Mouse (Mus musculus): ENCODE results near the gene Tenm4.

Tenm4 gene

DNA sequence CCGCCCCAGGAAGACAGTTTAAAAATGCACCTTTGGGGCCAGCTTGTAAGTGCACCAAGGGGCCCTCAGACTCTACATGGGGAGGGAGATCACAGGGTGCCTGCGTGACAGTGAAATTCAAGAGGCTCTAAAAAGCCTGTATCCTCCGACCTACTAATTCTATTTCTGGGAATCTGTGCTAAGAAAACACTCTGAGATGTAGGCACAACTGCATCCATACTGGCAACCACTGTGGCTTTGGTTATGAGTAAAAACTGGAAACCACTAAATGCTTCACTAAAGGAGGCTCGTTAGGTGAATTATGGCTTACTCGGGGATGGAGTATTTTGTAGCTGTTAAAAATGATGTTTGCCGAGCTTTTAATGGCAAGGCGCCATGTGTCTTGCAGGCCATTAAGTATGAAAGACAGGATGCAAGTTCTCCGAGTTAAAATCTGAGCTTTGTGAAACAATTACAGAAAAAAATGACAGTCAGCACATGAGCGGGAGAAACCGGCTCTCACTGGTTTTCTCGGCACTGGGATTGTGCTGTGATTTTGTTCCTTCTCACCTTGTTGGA, 238.4 kb downstream of the Tenm4 start:
- no peak for DNase-seq (ENCODE audit: low spot score)

DNA sequence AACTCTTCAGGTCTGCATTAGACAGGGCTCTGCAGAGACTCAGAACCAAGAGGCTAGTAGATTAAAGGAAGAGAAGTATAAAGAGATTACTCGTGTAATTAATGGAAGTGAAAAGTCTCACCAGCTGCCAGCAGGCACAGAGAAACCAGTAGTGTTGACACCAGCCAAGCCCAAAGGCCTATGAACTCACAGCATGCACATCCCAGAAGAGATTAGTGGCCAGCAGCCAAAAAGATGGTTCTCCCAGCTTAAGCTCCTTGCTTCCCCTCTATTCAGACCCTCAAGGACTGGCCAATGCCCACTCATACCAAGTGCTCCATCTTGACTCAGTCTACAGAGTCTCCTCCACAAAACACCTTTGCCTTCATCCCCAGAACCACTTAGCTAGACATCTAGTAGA, 242.8 kb downstream of the Tenm4 start:
- no peak for DNase-seq (ENCODE audit: low spot score)

DNA sequence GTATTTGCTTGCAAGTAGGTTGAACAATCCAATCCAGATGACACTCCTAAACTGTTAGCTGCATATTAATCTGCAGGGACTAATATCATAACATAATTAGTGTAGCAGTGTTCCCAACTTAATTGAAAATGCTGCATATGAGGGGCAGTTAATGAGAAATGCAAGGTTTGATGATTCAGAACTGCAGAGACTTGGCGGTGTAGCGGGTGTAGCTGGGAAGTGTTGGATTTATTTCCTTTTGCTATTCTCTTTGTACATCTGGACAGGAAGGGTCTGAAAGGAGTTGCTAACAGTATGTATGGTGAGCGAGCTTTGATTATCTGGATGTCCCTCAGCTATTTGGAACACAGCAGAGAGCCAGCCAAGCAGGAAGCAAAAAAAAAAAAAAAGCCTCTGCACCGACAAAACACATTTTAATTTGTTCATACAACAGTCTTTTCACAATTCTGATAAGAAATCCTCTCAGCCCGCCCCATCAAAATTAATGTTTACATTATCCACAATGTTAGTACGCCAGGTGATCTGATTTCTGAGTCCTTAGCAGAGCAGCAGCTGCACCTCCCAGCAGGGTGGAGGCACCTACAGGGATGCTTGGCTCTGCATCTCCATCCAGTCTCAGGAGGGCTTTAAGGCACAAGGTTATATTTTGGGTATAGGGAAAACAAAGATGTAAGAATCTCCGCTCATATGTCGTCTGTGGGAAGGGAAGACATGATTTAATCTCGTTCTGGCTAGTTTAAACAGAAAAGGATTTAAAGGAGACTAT, 243.4 kb downstream of the Tenm4 start:
- DNase-seq (ENCODE audit: low spot score), result no peak

DNA sequence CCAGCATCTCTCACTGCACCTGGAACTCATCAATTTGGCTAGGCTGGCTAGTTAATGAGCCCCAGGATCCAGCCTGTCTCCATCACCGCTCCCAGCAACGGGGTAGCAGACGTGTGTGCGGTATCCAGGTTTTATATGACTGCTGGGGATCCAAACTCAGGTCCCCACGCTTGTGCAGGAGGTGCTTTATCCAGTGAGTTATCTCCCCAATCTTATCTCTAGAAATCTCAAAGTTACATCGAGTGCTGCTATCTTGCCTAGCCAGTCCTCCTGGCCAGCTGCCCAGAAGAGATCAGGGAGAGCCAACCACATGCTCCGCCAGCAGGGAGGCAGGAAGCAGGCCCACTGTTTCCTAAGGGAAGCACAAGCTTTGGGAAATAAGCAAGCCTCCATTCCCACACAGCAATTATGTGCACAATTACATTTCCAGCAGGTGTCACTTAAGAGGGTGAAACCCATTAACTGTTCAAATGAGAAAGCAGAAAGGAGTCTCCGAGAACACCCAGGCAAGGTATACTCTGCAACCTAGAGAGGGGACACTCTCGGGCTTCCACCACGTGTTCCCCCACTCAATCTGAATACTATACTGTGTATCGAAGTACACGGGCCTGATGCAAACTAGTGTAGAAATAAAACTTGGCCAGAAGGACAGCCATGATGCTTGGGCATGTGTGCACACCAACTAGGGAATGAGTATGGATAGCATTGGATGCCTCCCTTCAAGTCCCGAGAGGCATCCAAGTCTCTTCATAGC, 246.4 kb downstream of the Tenm4 start:
- DNase-seq (ENCODE audit: low spot score), result no peak

DNA sequence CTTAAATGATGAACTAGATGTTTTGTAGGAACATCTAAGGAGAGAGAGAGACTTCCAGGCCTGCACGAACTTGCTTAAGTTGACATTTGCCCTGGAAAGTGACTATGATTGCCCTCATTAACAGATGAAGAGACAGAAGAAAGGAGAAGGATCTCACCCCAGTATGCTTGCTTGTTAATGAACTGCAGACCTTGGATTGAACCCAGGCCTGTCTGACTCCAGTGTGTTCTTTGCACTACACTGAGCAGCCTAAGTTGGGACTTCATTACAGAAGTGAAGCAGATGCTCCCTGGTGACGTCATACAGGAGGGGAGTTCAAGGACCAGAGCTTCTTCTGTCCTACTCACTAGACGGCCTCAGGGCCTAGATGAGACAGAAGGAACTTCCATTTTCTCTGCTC, 247.1 kb downstream of the Tenm4 start:
- DNase-seq (ENCODE audit: low spot score), result no peak

DNA sequence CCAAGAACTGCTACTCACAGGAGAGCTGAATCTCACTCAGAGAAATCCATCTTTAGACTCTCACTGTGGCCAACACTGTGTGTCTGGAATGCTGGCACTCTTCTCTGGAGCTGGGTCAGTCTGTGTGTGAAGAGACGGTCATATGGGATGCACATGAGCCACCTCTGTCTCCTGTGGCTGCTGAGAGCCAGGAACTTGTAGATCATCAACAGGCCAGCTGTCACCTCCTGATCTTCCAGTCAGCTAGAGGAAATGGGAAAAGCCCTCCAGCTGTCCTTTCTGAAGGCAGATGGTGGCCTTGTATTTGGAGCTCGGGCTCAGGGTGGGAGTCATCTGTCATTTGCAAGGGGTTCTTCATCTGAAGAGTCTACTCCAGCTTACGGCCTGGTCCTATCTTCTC, 249.0 kb downstream of the Tenm4 start:
- no peak for DNase-seq (ENCODE audit: low spot score)

DNA sequence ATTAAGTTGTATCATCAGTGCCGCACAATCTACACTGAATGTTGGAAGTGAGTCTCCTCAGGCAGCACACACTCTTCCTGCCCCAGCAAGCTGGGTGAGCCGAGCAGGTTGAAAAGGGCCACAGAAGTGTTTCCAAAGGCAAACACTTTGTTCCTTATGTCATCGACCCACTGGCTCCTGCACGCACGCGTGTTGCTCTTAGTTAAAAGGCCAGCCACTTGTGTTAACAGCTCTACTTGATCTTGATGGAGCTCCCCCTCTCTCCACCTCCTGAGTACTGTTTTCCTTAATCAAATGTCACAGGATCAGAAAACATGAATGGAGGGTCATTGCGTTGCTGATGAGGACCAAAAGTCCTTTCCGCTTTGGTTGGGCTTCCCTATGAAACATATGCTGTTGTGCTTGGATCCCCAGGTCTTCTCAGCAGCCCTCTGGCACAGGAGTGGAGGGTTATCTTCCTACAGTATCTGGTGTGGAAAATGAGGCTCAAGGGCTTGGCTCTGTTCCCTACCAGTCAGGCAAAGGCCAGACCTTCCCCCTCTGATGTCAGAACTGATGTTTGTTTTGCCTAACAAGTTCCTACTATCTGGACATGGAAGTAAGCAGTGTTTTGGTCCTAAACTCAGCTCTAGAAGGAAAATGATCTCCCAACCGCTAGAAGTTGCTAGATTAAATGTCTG, 250.0 kb downstream of the Tenm4 start:
- DNase-seq (ENCODE audit: low spot score), result no peak

DNA sequence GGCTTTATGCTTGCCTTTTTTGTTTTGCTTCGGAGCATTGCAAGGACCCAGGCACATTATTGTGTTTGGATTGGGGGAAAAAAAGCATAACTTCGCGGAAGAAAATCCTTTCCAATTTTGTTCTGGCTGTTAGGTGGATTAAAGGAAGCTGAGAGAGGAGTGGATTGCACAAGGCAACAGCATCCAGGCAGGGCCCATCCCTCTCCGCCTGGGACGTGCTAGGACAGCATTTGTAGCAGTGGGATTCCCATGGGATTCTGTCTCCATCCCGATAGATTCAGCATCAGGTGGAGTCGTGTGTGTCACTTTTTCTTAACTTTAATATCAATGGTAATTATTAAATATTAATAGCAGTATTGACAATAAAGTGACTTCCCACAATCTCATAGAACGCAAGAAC, 255.9 kb downstream of the Tenm4 start:
- DNase-seq (ENCODE audit: low spot score), result no peak

DNA sequence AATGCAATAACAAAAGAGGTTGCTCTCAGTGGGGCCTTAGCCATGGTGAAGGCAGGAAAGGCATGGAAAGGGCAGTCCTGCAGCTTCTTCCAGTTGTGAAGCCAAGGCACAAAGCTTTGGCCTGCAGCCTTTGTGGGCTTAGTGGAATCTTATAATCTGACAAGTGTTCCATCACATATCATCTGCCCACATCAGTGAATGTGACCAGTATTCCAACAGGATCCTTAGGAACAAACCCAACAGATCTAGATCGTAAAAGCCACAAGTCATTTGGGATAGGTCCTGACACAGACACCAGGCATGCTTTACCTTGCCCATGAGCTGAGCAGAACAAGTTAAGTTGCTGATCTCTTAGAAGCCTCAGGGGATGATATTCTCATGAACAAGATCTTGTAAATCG, 262.3 kb downstream of the Tenm4 start:
- no peak for DNase-seq (ENCODE audit: low spot score)

DNA sequence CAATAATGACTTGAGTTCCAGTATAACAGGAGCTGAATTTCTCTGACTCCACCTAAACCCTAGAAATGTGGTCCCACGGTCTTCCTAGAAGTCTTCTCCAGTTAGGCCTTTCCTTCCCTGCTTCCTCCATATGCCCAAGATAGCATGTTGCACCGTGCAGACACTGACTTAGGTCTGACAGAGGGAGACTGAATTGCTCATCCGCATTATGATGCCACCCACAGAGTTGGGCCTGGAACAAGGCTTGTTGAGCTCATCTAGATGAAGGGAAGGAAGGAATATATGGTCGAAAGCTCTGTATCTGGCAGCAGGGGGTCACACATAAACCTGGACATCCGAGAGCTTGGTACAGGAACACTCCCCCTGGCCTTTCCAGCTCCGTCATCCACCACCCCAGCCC, 267.3 kb downstream of the Tenm4 start:
- no peak for DNase-seq (ENCODE audit: low spot score)

DNA sequence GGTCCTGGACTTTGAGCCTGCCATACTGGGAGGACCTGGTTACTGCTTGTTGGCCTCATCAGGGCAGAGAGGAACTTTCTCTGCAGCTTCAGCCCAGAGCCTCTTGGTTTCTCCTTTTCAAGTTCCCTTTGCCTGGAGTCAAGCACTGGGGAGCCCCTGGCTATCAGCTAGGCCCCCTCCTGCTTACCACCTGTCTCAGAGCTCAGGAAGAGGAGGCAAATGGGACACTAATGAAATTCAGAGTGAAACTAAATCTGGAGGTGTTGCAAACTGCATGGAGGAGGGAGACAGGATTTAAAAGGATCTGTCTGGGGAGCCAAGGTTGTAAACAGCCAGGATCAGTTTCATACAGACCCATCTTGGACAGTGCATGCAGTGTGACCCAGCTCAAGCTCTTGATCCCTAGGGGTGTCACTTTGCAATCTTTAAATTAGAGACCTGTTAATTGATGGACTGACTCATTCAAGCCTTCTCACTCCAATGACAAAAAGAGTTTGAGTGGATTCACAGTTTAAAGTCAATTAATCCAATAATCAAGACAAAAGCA, 269.2 kb downstream of the Tenm4 start:
- DNase-seq (ENCODE audit: low spot score), result no peak

DNA sequence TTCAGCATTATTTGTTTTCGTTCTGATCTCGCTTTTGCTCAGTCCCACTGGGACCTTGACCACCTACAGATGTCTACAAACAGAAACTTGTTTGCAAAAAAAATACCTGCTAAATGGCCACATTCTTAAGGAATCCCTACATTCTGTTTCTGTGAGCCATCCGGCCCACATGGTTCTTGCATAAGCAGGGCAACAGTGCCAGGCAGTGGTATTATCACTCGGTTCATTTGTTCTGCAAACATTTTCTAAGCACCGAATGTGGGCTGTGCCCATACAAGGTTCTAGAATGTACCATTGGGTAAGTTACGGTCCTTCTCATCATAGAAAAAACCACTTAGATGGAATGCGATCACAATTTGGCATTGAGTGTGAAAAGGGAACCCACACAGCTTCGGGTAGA, 274.7 kb downstream of the Tenm4 start:
- no peak for DNase-seq (ENCODE audit: low spot score)

DNA sequence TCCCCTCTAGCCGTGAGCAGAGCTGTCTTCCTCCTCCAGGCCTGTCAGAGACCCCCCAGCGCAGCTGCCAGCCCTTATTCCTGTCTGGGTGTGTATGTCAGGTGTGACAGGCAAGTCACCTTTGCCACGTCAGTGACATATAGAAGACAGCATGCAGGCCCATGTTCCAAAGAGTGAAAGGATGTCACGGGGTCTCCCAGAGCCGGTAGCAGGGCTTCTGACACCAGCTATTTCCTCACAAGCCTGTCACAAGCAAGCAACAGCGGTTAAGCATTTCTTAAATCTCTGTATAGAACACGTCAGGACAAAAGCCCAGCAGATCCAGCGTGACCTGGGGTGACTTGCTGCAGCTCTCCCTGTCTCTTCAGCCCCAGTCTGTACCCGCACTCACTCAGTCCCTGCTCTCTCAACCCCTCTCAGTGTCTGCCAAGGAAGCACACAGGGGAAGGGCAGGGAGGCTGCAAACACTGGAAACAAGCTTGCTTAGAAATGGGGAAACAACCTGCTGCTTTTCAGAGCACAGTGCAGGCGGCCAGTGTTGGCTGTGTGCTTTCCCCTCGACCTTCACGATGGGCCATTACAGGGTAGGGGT, 276.9 kb downstream of the Tenm4 start:
- no peak for DNase-seq (ENCODE audit: low spot score)

DNA sequence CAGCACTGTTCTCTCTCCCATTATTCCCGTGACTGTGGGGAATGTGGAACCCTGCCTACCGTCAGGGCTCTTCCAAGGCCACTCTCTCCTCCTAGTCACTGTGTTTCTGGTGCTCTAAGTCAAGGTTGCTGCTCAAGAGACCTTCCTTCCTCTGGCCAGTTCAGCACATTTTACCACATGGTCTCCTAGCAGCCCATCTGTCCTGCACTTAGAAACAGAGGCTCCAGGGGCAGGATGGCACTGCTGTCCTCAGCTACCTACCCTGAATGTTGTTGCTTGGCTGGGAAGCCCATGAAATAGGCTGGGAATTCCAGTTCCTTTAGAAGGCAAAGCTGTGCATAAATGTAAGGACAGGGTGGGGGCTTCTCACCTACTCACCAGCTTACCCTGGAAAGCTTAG, 284.9 kb downstream of the Tenm4 start:
- DNase-seq (ENCODE audit: low spot score), result no peak

DNA sequence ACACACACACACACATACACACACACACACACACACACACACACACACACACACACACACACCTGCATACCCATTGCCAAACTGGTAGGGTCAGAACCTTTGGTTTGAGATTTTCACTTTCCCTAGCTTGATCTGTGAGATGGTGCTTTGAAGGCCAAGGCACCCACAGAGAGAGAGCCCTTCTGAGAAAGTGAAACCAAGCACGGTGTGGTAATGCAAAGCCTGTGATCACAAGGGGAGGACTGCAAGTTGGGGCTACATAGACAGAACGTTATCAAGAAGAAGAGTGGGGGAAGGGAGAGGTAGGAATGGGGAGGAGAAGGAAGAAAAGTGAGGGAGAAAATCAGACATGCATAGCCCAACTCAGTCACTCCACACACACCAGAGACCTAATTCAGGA, 285.6 kb downstream of the Tenm4 start:
- no peak for DNase-seq (ENCODE audit: low spot score)

DNA sequence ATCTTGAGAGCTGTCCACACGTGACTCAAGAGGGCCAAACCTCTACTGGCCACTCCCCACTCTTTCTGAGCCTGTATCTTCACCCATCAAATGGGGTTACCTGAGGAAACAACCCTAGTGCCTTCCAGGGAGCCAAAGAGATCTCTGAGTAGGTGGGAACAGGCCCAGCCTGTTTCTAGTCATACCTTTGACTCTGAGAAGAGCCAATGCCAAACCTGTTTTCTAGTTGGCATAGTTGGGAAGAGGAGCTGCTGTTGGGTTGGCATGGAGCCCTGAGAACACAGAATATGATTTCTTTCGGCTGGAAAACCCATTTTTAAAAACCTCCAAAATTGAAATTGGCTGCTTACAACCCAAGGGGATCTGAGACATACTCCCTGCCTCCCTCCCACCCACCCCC, 286.8 kb downstream of the Tenm4 start:
- DNase-seq (ENCODE audit: low spot score), result no peak

DNA sequence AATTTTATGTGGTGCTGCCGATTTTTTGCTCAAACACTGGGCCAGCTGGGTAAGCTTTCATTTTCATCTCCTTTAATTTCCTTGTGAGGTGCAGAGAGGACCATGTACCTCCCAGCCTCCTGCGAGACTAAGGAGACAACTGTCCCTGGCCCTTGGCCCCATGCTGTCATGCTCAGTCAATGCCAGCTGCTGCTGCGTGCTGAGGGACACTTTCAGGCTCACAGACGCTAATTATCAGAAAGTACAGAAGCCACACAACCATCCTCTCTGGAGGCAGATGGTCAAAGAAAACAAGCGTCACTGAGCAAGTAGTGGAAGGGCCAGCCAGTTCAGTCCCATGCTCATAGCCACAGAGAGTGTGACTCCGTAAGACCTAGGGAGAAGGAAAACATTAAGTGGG, 287.9 kb downstream of the Tenm4 start:
- no peak for DNase-seq (ENCODE audit: low spot score)

DNA sequence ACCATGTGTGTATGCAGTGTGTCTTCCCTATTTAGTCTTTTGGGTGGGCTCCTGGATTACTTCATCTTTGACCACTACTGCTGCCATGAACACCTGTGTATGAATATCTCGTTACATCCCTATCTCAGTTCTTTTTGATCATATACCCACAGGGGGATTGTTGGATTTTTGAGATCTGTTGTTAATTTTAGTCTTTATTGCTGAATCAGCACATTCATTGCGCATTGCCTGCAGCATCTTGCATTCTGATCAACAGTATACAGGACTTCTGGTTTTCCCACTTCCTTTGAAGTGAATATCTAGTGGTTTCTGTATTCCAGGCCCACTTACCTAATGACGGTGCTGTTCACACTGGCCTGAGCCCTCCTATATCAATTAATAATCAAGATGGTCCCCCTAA, 295.7 kb downstream of the Tenm4 start:
- no peak for DNase-seq (ENCODE audit: low spot score)

DNA sequence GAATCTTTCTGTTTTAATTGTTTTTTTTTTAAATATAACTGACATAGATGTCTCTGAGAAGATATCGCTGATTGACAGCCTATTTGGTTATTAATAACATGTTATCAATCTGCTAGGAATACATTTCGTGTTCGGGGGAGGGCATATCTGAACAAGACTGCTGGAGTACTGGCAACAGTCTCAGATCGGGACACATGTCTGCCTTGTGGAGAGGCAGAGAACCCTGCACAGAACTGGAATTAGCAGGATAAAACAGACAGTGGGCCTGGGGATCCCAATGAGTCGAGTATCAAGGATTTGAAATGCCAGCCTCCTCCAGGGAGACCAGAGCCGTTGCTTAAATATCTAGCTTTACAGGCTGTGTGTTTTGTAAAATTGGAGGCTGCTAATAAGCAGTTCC, 299.8 kb downstream of the Tenm4 start:
- DNase-seq (ENCODE audit: low spot score), result no peak

DNA sequence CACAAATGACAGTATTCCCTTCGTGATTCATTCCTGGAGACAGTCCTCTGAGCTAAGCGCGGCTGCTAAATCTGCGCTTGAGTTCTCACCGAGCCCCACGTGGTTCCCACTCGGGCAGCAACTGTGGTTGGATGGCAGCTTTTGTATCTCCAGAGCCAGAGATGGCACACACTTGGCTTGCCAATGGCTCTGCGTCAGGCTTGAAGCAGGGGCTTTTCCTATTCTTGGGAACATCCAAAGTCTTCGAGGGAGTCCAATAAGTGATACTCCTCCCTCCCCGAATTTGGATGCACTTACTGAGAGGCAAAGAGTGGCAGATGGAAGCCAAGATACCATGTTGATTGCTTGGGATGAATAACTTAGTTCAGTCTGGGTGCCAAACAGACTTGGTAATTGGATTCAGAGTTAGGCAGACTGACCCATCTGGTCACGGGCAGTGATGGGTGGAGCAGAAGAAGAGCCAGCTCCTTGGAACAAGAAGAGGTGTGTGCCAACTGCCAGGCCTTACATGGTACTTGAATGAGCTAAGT, 303.6 kb downstream of the Tenm4 start:
- no peak for DNase-seq (ENCODE audit: low spot score)

DNA sequence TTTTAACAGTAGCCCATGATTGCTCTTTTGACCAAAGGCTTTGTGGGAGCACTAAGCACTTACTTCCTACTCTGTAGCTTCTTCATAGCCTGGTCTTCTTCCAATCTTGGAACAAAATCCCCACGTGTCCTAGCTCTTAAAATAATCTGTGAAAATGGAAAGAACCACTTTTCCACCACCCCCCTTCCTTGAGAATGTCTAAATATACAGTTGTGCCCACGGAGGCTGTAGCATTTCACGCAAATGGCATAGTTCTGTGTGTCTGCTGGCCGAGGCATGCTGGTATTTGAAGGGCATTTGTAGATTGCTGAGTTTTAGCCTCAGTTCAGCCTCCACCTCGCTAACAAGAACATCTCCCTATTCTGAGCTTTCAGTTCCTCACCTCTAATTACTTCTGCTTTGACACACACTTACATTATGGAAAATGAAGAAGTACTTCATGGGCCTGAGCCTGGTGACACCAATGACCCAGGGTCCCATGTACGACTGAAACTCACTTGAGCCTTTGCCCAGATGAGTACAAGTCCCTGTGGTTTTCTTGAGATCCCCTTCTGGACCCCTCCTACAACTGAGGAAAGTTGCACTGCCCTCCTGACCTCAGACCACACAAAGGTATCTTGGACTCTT, 306.1 kb downstream of the Tenm4 start:
- DNase-seq (ENCODE audit: low spot score), result no peak

DNA sequence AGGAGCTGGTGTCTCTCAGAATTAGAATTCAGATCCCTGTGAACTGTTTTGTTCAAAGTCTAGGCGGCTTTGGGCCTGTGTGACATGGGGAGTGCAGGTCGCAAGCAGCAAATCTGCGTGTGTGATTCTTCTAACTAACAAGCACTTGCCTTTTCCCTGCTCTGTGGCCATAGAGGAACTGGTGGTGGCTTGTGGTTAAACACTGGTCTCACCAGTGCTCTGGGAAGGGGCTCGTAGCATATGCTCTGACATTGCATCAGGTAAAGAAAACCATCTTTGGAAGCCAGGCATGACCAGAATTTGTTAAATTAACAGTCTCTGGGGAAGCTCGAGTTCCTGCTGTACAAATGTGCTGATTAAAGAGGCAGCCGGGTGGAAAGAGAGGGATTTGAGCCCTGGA, 308.1 kb downstream of the Tenm4 start:
- DNase-seq (ENCODE audit: low spot score), result no peak

Measured in urinary bladder, postnatal 10 days (tissue).